Mouse (Mus musculus) liver, embryonic 12.5 days (tissue): Measurements from ENCODE around the gene Ak5. TPM values are rescaled to one million over a fixed set of nuclear protein-coding genes. Genes with fewer than 3 reads are reported as not detected.
A peak's percentile ranks its signal among the peaks of the same experiment; 100 is the strongest.

ENCODE experiments used
- ATAC-seq: fragments of 200-750 bp; cut with Nextera tagmentation; 2 replicates; pipeline ENCODE4 v1.8.0; 2017; ENCODE audit warnings: moderate number of reproducible peaks, mild to moderate bottlenecking, moderate library complexity
- H3K27ac ChIP-seq: fragments of 300-500 bp; sonication (generic); 2 replicates; pipeline ENCODE4 v1.5.1; 2016; ENCODE audit warnings: mild to moderate bottlenecking
- H3K27me3 ChIP-seq: fragments of 300-500 bp; sonication (generic); replicated peaks from 2 replicates; pipeline ENCODE4 v1.6.1; 2016; ENCODE audit warnings: mild to moderate bottlenecking, moderate library complexity
- H3K36me3 ChIP-seq: fragments of 300-500 bp; sonication (generic); 2 replicates; pipeline ENCODE4 v1.6.1; 2016; ENCODE audit warnings: mild to moderate bottlenecking, moderate library complexity
- H3K4me1 ChIP-seq: fragments of 300-500 bp; sonication (generic); 2 replicates; pipeline ENCODE4 v1.6.1; 2016
- H3K4me2 ChIP-seq: fragments of 300-500 bp; sonication (generic); 2 replicates; pipeline ENCODE4 v1.6.1; 2016; ENCODE audit warnings: mild to moderate bottlenecking, moderate library complexity
- H3K4me3 ChIP-seq: fragments of 300-500 bp; sonication (generic); 2 replicates; pipeline ENCODE4 v1.5.1; 2016; ENCODE audit warnings: mild to moderate bottlenecking, moderate library complexity
- H3K9ac ChIP-seq: fragments of 300-500 bp; sonication (generic); 2 replicates; pipeline ENCODE4 v1.6.1; 2016; ENCODE audit warnings: mild to moderate bottlenecking, moderate library complexity
- H3K9me3 ChIP-seq: fragments of 300-500 bp; sonication (generic); replicated peaks from 2 replicates; pipeline ENCODE4 v1.6.1; 2016; ENCODE audit warnings: mild to moderate bottlenecking, moderate library complexity
- WGBS: fragments of 180-500 bp; shearing (Covaris S2); methylation state at CpG from one replicate; pipeline ENCODE4 v1.1.7; 2016; ENCODE audit not compliant: insufficient replicate concordance; 5-methylcytosine and 5-hydroxymethylcytosine counted together
- polyA plus RNA-seq: library from polyadenylated mRNA; unstranded; fragments of >200 nt; fragmentation: Nextera tagmentation; extraction: Ambion mirVana; gene quantifications from 2 replicates; pipeline ENCODE4 v1.2.1, GENCODE M21; 2016

Gene Ak5
- polyA plus RNA-seq, 1 experiment from 2014 or later = 1.1 TPM

DNA sequence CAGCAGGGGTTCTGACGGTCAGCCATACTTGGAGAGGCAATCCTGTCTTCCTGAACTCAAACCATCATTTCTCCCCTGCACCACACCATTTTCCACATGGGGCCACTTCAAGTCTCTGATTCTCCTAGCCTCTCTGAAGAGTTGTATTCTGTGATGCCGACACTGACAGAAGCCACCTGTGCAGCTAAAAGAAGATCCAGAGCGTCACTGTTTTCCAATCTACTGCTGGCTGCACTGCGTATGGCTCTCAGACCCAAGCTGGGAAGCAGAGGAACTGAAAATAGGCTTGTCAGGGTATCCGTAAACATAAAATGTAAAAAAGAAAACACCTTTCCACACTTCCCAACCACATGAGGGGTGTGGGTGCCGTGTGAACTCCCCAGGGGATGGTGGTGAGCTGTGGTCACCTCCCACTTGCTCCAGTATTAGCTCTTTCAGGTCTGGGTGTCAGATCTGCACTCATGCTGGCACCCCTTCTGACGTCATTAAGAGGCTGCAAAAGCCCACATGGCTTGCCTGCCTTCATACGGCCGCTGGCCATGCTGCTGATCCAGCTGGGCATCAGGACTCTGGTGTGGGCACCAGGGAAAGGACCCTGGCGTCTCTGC lies 88.1 kb downstream of the Ak5 start:
- no peak for ATAC-seq
- Histone ChIP-seq H3K9me3 (no peaks in the 10 kb centered on the region), H3K36me3 (no peaks in the 10 kb centered on the region), H3K27ac (no peak overlapping the region), H3K9ac (no peak overlapping the region), H3K4me3 (no peak overlapping the region), H3K27me3 (peaks cover 5% of the 10 kb centered on the region; the same call in 1 of the 2 replicates), H3K4me1 (no peaks in the 10 kb centered on the region), H3K4me2 (no peak overlapping the region)
- 68% methylated on average over 10 of the region's 10 CpGs for WGBS

DNA sequence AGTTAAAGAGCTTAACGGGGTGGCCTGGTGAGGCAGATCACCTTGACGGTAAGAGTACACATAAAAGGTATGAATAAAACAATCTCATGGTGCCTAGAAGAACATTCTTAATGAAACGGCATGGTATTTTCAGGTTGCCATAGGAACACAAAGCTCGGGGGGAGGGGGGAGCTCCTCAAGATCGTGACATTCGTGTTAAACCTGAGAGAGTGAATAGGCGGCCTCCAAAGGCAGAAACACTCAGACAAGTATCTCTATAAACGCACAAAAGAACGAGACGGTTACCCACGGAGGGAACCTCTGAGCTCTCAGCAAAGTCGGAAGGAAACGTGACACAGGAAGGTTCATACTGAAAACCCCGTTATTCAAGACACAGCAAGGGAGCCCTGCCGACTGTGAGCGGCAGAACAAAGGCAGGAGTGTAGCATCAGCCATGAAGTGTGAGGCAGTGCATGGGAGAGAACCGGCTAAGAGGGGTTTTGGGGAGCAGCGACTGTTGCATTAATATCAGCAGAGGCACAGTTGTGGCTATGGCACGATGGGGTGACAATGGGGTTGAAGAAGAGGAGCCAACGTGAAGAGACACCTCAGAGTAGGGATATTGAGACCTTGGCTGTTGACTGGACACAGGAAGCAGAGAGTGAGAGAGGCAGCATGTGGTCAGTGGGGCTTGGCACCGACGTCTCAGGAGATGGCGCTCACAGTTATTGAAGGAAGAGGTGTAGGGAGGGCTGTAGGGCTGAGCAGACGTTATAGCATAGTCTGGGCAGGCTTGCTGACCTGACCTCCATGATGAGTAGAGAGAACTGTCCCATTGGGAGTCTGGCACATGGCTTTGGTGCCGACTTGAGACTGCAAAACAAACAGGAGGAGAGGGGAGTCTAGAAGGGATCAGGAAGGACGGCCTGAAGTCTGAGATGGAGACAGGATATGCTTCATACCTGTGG lies 89.6 kb downstream of the Ak5 start:
- H3K4me3 ChIP-seq = no peak overlapping the region
- H3K4me2 ChIP-seq = no peak overlapping the region
- no peak overlapping the region for H3K9ac ChIP-seq
- no peaks in the 10 kb centered on the region for H3K36me3 ChIP-seq
- peaks cover 3% of the 10 kb centered on the region; the same call in 1 of the 2 replicates for H3K27me3 ChIP-seq
- H3K9me3 ChIP-seq = no peaks in the 10 kb centered on the region
- no peak for ATAC-seq
- no peaks in the 10 kb centered on the region for H3K4me1 ChIP-seq
- no peak overlapping the region for H3K27ac ChIP-seq
- 69% methylated on average over 26 of the region's 26 CpGs for WGBS

DNA sequence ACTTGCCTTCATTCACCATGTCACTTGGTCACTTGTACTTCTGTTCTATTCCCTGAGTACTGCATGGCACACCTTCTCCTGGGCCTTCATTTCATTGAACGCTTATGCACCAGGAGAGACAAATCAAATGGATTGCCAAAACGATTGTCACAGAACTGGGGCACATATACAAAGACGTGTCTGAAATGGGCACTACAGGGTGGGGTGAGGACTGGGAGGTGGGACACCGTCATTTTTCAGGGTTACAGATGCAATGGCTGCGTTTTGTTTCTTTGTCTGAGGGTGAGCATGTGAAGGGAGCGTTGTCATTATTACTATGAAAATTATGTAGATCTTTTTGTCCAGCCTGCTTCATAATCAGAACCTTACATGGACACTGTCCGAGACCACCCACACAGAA lies 90.4 kb downstream of the Ak5 start:
- Histone ChIP-seq H3K4me3 (no peak overlapping the region), H3K4me1 (no peaks in the 10 kb centered on the region), H3K36me3 (no peaks in the 10 kb centered on the region), H3K9me3 (no peaks in the 10 kb centered on the region), H3K9ac (no peak overlapping the region), H3K27me3 (no peaks in the 10 kb centered on the region; the same call in 1 of the 2 replicates), H3K4me2 (no peak overlapping the region), H3K27ac (no peak overlapping the region)
- ATAC-seq = no peak
- 68% methylated on average over 7 of the region's 7 CpGs for WGBS

DNA sequence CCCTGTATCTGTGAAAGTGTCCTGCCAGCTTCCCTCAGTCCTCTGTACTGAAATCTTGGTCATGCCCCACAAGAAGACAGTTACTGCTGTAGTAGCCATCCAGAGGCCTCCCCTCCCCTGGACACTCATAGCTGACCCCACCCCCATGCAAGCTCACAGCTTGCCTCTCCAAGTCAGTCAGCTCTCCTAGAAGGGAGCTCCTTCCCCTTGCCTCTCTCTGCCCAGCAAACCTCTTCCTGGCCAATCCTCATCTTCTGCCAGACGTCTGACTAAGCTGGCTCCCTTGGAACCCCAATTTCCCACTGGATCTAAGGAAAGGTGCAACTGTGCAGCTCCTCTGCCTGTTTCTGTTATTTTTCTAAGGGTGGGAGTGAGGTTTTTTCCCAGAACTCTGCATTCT lies 90.9 kb downstream of the Ak5 start:
- Histone ChIP-seq H3K27me3 (no peaks in the 10 kb centered on the region; the same call in 1 of the 2 replicates), H3K9me3 (no peaks in the 10 kb centered on the region), H3K4me3 (no peak overlapping the region), H3K27ac (no peak overlapping the region), H3K4me1 (no peaks in the 10 kb centered on the region), H3K9ac (no peak overlapping the region), H3K4me2 (no peak overlapping the region), H3K36me3 (no peaks in the 10 kb centered on the region)
- no peak for ATAC-seq
- WGBS = 20% methylated on average over 1 of the region's 1 CpGs

DNA sequence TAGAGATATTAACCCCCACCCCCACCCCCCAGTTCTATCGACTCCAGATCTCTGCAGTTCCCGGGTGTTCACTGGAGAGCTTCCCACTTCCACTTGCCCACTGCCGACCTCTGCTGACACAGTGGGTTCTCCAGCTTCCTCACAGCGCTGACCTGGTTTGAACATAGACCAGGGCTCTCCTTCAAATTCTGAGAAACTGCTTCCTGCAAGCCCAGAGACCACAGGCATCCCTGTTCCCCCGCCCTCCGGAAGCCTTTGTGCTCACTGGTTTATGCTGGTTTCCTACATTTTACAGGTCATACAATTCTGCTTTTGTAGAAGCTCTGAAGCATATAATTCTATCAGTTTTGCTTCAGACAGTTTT lies 98.9 kb downstream of the Ak5 start:
- no peak overlapping the region for H3K27ac ChIP-seq
- H3K9me3 ChIP-seq = no peaks in the 10 kb centered on the region
- no peak for ATAC-seq

GRCm38 (mm10) chr3:152568455-152569241 lies 99.5 kb downstream of the Ak5 start:
- no peak overlapping the region for H3K4me2 ChIP-seq
- H3K36me3 ChIP-seq = no peaks in the 10 kb centered on the region
- H3K27me3 ChIP-seq = no peaks in the 10 kb centered on the region
- H3K9me3 ChIP-seq = no peaks in the 10 kb centered on the region
- no peak overlapping the region for H3K4me3 ChIP-seq
- no peak for ATAC-seq
- no peak overlapping the region for H3K9ac ChIP-seq
- WGBS = 63% methylated on average over 9 of the region's 9 CpGs
- H3K4me1 ChIP-seq = peaks cover 5% of the 10 kb centered on the region; the same call in 1 of the 2 replicates
- H3K27ac ChIP-seq = no peak overlapping the region

More for the DNA sequence above, 98.9 kb downstream of the Ak5 start:
- no peak overlapping the region for H3K4me3 ChIP-seq
- H3K27me3 ChIP-seq = no peaks in the 10 kb centered on the region
- WGBS = 38% methylated on average over 6 of the region's 6 CpGs
- H3K4me2 ChIP-seq = no peak overlapping the region
- H3K36me3 ChIP-seq = no peaks in the 10 kb centered on the region
- H3K4me1 ChIP-seq = peaks cover 5% of the 10 kb centered on the region; the same call in 1 of the 2 replicates
- H3K9ac ChIP-seq = no peak overlapping the region

GRCm38 (mm10) chr3:152564516-152565113 lies 103.5 kb downstream of the Ak5 start:
- Histone ChIP-seq H3K4me2 (no peak overlapping the region), H3K27me3 (no peaks in the 10 kb centered on the region), H3K4me1 (peaks cover 6% of the 10 kb centered on the region), H3K9ac (no peak overlapping the region), H3K9me3 (no peaks in the 10 kb centered on the region), H3K27ac (no peak overlapping the region), H3K36me3 (no peaks in the 10 kb centered on the region), H3K4me3 (no peak overlapping the region)
- no peak for ATAC-seq
- 35% methylated on average over 6 of the region's 6 CpGs for WGBS

GRCm38 (mm10) chr3:152563833-152564232 lies 104.3 kb downstream of the Ak5 start:
- ATAC-seq = 0 out of 2 replicates have a peak, but pooled peaks have one; percentile 4
- no peak overlapping the region for H3K4me3 ChIP-seq
- no peaks in the 10 kb centered on the region for H3K9me3 ChIP-seq

GRCm38 (mm10) chr3:152561708-152562107 lies 106.5 kb downstream of the Ak5 start:
- no peaks in the 10 kb centered on the region for H3K36me3 ChIP-seq
- no peak overlapping the region for H3K9ac ChIP-seq
- no peak for ATAC-seq
- H3K27ac ChIP-seq = no peak overlapping the region
- H3K4me2 ChIP-seq = no peak overlapping the region
- H3K4me3 ChIP-seq = no peak overlapping the region
- no peaks in the 10 kb centered on the region for H3K27me3 ChIP-seq
- WGBS = 59% methylated on average over 2 of the region's 2 CpGs
- no peaks in the 10 kb centered on the region for H3K9me3 ChIP-seq
- peaks cover 30% of the 10 kb centered on the region for H3K4me1 ChIP-seq

More at GRCm38 (mm10) chr3:152563833-152564232, 104.3 kb downstream of the Ak5 start:
- Histone ChIP-seq H3K9ac (no peak overlapping the region), H3K27me3 (no peaks in the 10 kb centered on the region), H3K4me2 (no peak overlapping the region), H3K4me1 (peaks cover 12% of the 10 kb centered on the region), H3K36me3 (no peaks in the 10 kb centered on the region), H3K27ac (no peak overlapping the region)

GRCm38 (mm10) chr3:152559295-152559694 lies 108.9 kb downstream of the Ak5 start:
- Histone ChIP-seq H3K4me3 (no peak overlapping the region), H3K4me1 (peaks cover 41% of the 10 kb centered on the region), H3K9ac (no peak overlapping the region), H3K9me3 (no peaks in the 10 kb centered on the region), H3K36me3 (no peaks in the 10 kb centered on the region), H3K4me2 (no peak overlapping the region), H3K27ac (no peak overlapping the region), H3K27me3 (no peaks in the 10 kb centered on the region)
- ATAC-seq = no peak
- WGBS = 20% methylated on average over 4 of the region's 4 CpGs

- ATAC-seq = no peak; the same call in none of the 2 replicates
- Histone ChIP-seq H3K4me2 (peak overlapping the region; percentile 51), H3K36me3 (no peaks in the 10 kb centered on the region), H3K27me3 (no peaks in the 10 kb centered on the region), H3K4me1 (peaks cover 45% of the 10 kb centered on the region), H3K9me3 (no peaks in the 10 kb centered on the region), H3K27ac (peak overlapping the region; percentile 66), H3K9ac (no peak overlapping the region), H3K4me3 (peak overlapping the region; percentile 21; the same call in 1 of the 2 replicates)
- 49% methylated on average over 10 of the region's 10 CpGs for WGBS
Observed at GRCm38 (mm10) chr3:152558106-152558505, 110.1 kb downstream of the Ak5 start.
